Mouse (Mus musculus) neural tube, embryonic 11.5 days (tissue): ENCODE data around the gene Tcap. TPM values are rescaled to one million over a fixed set of nuclear protein-coding genes. Genes with fewer than 3 reads are reported as not detected.

ENCODE experiments used
- ATAC-seq: fragments of 200-750 bp; cut with Nextera tagmentation; 2 replicates; pipeline ENCODE4 v1.8.0; 2017; ENCODE audit warnings: moderate number of reproducible peaks, mild to moderate bottlenecking, moderate TSS enrichment, moderate library complexity; ENCODE audit not compliant: insufficient read depth, low FRiP score, low TSS enrichment
- DNase-seq: peaks from one replicate; pipeline ENCODE4 v3.0.0-alpha.2; 2015; ENCODE audit warnings: low spot score
- H3K27ac ChIP-seq: fragments of 300-500 bp; sonication (generic); 2 replicates; pipeline ENCODE4 v1.5.1; 2014; ENCODE audit warnings: low read depth, mild to moderate bottlenecking, low read length
- H3K27me3 ChIP-seq: fragments of 300-500 bp; sonication (generic); 2 replicates; pipeline ENCODE4 v1.6.1; 2014; ENCODE audit warnings: mild to moderate bottlenecking, low read length, mixed read lengths; ENCODE audit not compliant: control insufficient read depth, insufficient read depth
- H3K36me3 ChIP-seq: fragments of 300-500 bp; sonication (generic); 2 replicates; pipeline ENCODE4 v1.6.1; 2014; ENCODE audit warnings: mild to moderate bottlenecking, low read length, moderate library complexity, mixed read lengths; ENCODE audit not compliant: control insufficient read depth, insufficient read depth
- H3K4me1 ChIP-seq: fragments of 300-500 bp; sonication (generic); 2 replicates; pipeline ENCODE4 v1.6.1; 2014; ENCODE audit warnings: low read length, mixed read lengths; ENCODE audit not compliant: control insufficient read depth, insufficient read depth
- H3K4me2 ChIP-seq: fragments of 300-500 bp; sonication (generic); 2 replicates; pipeline ENCODE4 v1.6.1; 2014; ENCODE audit warnings: low read depth, mild to moderate bottlenecking, moderate library complexity
- H3K4me3 ChIP-seq: fragments of 300-500 bp; sonication (generic); 2 replicates; pipeline ENCODE4 v1.5.1; 2014; ENCODE audit warnings: low read depth, low read length
- H3K9ac ChIP-seq: fragments of 300-500 bp; sonication (generic); 2 replicates; pipeline ENCODE4 v1.6.1; 2014; ENCODE audit warnings: mild to moderate bottlenecking, low read length
- H3K9me3 ChIP-seq: fragments of 300-500 bp; sonication (generic); 2 replicates; pipeline ENCODE4 v1.6.1; 2016; ENCODE audit warnings: low read length; ENCODE audit not compliant: control insufficient read depth
- WGBS: fragments of 180-500 bp; shearing (Covaris S2); extraction: QIAGEN DNeasy Blood & Tissue Kit; methylation state at CpG from one replicate; pipeline ENCODE4 v1.1.7; 2014; 5-methylcytosine and 5-hydroxymethylcytosine counted together
- polyA plus RNA-seq: library from polyadenylated mRNA; unstranded; fragments of >200 nt; fragmentation: Nextera tagmentation; extraction: Ambion mirVana; gene quantifications from 2 replicates; pipeline ENCODE4 v1.2.1, GENCODE M21; 2014

Gene Tcap
- polyA plus RNA-seq, 1 experiment from 2014 or later = 3.1 TPM

GRCm38 (mm10) chr11:98406621-98407020 is 23.0 kb downstream of the Tcap start:
- Histone ChIP-seq H3K4me1 (0 out of 2 replicates have a peak, but pooled peaks cover 3% of the 10 kb centered on the region), H3K4me3 (no peak overlapping the region), H3K9ac (no peak overlapping the region), H3K36me3 (no peaks in the 10 kb centered on the region), H3K4me2 (no peak overlapping the region), H3K27me3 (peaks cover 5% of the 10 kb centered on the region; the same call in 1 of the 2 replicates), H3K27ac (no peak overlapping the region), H3K9me3 (no peaks in the 10 kb centered on the region)
- ATAC-seq = no peak
- WGBS = 74% methylated on average over 6 of the region's 6 CpGs
- no peak for DNase-seq

- no peak for ATAC-seq
- 59% methylated on average over 8 of the region's 8 CpGs for WGBS
- peak overlapping the region; percentile 19; the same call in 1 of the 2 replicates for H3K4me2 ChIP-seq
These were observed 25.3 kb downstream of the Tcap start for GRCm38 (mm10) chr11:98408872-98409271.

DNA sequence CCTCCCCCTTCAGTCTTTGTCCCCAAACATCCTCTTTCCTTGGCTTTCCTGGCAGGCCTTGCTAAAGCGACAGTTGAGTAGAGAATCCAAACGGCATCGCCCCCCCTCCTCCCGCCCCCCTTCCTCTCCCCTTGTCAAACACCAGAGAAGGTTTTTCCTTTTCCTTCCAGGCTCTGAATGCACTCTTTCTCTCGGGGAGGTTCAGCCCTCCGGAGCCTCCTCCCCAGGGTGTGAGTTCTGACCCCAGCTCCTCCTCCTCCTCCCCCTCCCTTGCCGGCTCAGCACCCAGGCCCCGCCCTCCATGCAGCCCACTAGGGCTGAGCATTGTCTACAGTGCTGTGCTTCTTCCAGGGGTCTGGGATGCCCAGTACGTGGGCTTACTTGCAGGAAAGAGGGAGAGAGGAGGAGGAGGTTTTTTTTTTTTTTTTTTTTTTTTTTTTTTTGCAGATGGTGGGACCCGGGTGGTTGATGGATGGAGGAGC is 25.8 kb downstream of the Tcap start:
- H3K4me2 ChIP-seq = peak overlapping the region; percentile 19; the same call in 1 of the 2 replicates
- WGBS = 2% methylated on average over 10 of the region's 10 CpGs
- no peaks in the 10 kb centered on the region for H3K9me3 ChIP-seq
- no peak overlapping the region for H3K27ac ChIP-seq
- ATAC-seq (no peak), DNase-seq (peak; percentile 65)
- H3K4me3 ChIP-seq = no peak overlapping the region
- H3K4me1 ChIP-seq = peaks cover 14% of the 10 kb centered on the region
- H3K36me3 ChIP-seq = no peaks in the 10 kb centered on the region
- peaks cover 6% of the 10 kb centered on the region; the same call in 1 of the 2 replicates for H3K27me3 ChIP-seq
- no peak overlapping the region; the same call in 1 of the 2 replicates for H3K9ac ChIP-seq

More at GRCm38 (mm10) chr11:98408872-98409271, 25.3 kb downstream of the Tcap start:
- Histone ChIP-seq H3K27me3 (peaks cover 6% of the 10 kb centered on the region; the same call in 1 of the 2 replicates), H3K9ac (peak overlapping the region; percentile 7; the same call in 1 of the 2 replicates), H3K4me3 (no peak overlapping the region), H3K27ac (0 out of 2 replicates have a peak overlapping the region, but pooled peaks have one; percentile 8), H3K36me3 (no peaks in the 10 kb centered on the region), H3K4me1 (peaks cover 9% of the 10 kb centered on the region), H3K9me3 (no peaks in the 10 kb centered on the region)
- no peak for DNase-seq

GRCm38 (mm10) chr11:98412273-98412796 is 28.7 kb downstream of the Tcap start, which contains the start of gene Erbb2:
Gene Erbb2 (plus strand): TSS chr11:98412470.
- Histone ChIP-seq H3K9me3 (no peaks in the 10 kb centered on the region), H3K4me2 (peak within 1 kb of the TSS; percentile 93), H3K36me3 (no peaks in the 10 kb centered on the region), H3K4me3 (peak within 1 kb of the TSS; percentile 82), H3K27me3 (peaks cover 6% of the 10 kb centered on the region; the same call in 1 of the 2 replicates), H3K27ac (peak within 1 kb of the TSS; percentile 70), H3K9ac (peak within 1 kb of the TSS; percentile 83), H3K4me1 (peaks cover 16% of the 10 kb centered on the region)
- WGBS = under 1% methylated on average over 49 of the region's 49 CpGs
- ATAC-seq = peak; percentile 69
- peak; percentile 83 for DNase-seq

DNA sequence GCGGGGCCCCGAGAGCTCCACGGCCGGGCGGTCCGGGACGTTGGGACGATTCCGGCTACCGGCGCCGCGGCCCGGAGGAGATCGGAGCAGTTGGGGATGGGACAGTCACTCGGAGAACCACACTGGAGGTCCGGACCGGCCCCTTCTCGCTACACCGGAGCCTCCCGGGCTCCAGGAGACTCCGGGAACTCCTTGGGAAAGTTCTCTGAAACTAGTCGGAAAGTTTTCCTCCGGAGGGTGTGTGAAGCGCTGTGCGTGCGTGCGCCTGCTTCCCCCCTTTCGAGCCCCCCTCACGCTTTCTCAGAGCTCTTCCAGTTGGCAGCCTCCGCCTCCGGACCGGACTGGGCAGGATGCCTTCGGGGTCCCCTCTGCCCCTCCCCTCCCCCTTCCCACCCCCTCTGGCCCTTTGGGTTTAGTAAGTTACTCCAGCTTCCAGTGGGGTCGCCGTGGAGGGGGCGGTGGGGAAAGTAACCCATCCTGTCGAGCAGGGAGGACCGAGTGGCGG is 29.2 kb downstream of the Tcap start:
- Histone ChIP-seq H3K36me3 (no peaks in the 10 kb centered on the region), H3K4me1 (peaks cover 16% of the 10 kb centered on the region), H3K27ac (peak overlapping the region; percentile 70), H3K9ac (peak overlapping the region; percentile 83), H3K27me3 (peaks cover 6% of the 10 kb centered on the region; the same call in 1 of the 2 replicates), H3K4me2 (peak overlapping the region; percentile 93), H3K4me3 (peak overlapping the region; percentile 82), H3K9me3 (no peaks in the 10 kb centered on the region)
- DNase-seq = peak; percentile 57
- WGBS = under 1% methylated on average over 40 of the region's 40 CpGs
- no peak; the same call in 1 of the 2 replicates for ATAC-seq

GRCm38 (mm10) chr11:98413731-98414130 is 30.1 kb downstream of the Tcap start:
- peaks cover 16% of the 10 kb centered on the region for H3K4me1 ChIP-seq
- peak overlapping the region; percentile 82 for H3K4me3 ChIP-seq
- no peak for ATAC-seq
- no peaks in the 10 kb centered on the region for H3K9me3 ChIP-seq
- peak overlapping the region; percentile 93 for H3K4me2 ChIP-seq
- no peaks in the 10 kb centered on the region for H3K36me3 ChIP-seq
- peaks cover 6% of the 10 kb centered on the region; the same call in 1 of the 2 replicates for H3K27me3 ChIP-seq
- no peak for DNase-seq
- H3K9ac ChIP-seq = peak overlapping the region; percentile 83; the same call in 1 of the 2 replicates
- WGBS = 15% methylated on average over 7 of the region's 7 CpGs
- no peak overlapping the region for H3K27ac ChIP-seq

GRCm38 (mm10) chr11:98414162-98414561 is 30.6 kb downstream of the Tcap start:
- H3K27me3 ChIP-seq = peaks cover 6% of the 10 kb centered on the region; the same call in 1 of the 2 replicates
- WGBS = 25% methylated on average over 2 of the region's 2 CpGs
- no peak overlapping the region; the same call in 1 of the 2 replicates for H3K4me3 ChIP-seq
- no peak overlapping the region for H3K27ac ChIP-seq
- H3K4me2 ChIP-seq = peak overlapping the region; percentile 93
- H3K4me1 ChIP-seq = peaks cover 13% of the 10 kb centered on the region
- DNase-seq (no peak), ATAC-seq (no peak)
- no peaks in the 10 kb centered on the region for H3K36me3 ChIP-seq
- H3K9ac ChIP-seq = peak overlapping the region; percentile 29; the same call in 1 of the 2 replicates
- no peaks in the 10 kb centered on the region for H3K9me3 ChIP-seq

GRCm38 (mm10) chr11:98417074-98417473 is 33.5 kb downstream of the Tcap start:
- ATAC-seq (no peak), DNase-seq (no peak)
- H3K4me1 ChIP-seq = peaks cover 13% of the 10 kb centered on the region
- no peak overlapping the region for H3K27ac ChIP-seq
- no peak overlapping the region for H3K9ac ChIP-seq
- H3K36me3 ChIP-seq = no peaks in the 10 kb centered on the region
- 84% methylated on average over 1 of the region's 1 CpGs for WGBS
- no peaks in the 10 kb centered on the region for H3K27me3 ChIP-seq
- H3K4me2 ChIP-seq = no peak overlapping the region
- H3K9me3 ChIP-seq = no peaks in the 10 kb centered on the region
- H3K4me3 ChIP-seq = no peak overlapping the region
